Mouse (Mus musculus) right cerebral cortex, postnatal 36 days (tissue): Measurements from ENCODE around the gene Ctdnep1.
A peak's percentile ranks its signal among the peaks of the same experiment; 100 is the strongest.

Source experiments
- DNase-seq, 2 experiments: peaks; one replicate each; pipeline ENCODE4 v3.0.0; 2022; ENCODE audit warnings: low spot score in 2 of 2, mixed read lengths in 1 of 2

Ctdnep1 gene

DNA sequence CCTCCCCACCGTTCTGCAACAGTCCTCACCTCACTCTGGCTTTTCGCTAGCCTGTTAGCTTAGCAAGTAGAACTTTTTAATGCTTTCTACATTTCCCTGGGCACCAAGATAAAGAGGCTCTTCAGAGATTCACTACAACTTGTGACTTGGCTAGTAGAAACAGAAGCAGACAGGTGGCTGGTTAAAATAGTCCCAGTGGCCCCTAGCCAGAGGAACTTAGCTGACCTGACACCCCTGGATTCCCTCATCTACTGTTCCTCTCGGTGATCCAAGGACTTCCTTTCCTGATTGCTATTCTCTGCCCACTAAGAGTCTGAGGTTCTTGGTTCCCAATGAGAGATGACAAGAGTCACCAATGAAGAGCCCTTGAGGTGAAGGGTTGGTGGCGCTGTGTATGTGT lies 2.4 kb downstream of the Ctdnep1 start:
- no peak for DNase-seq

DNA sequence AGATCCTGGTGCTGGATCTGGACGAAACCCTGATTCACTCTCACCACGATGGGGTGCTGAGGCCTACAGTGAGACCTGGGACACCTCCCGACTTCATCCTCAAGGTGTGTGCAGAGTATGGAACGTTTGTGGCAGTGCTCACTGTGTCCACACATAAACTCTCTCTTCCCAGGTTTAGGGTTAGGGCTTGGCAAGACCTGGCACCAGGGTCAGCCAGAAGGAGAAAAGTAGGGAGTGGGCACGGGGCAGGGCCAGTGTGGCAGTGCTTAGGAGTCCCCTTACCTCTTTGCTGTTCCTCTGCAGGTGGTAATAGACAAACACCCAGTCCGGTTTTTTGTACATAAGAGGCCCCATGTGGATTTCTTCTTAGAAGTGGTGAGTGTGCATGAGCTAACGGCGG lies 3.5 kb downstream of the Ctdnep1 start:
- DNase-seq, result no peak

DNA sequence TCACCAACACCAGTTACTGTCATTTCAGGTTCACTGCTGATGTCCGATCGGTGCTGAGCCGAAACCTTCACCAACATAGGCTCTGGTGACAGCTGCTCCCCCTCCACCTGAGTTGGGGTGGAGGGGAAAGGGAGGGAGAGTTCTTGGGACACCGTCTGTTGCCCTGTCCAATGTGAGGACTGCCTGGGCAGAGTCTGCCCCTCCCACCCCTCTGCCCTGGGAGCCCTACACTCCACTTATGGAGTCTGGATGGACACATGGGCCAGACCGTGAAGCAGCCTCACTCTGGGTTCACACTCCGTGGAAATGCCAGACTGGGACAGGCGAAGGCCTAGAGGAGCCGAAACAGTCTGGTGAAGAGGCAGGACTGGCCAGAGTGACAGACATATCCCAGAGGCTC lies 9.0 kb downstream of the Ctdnep1 start:
- no peak for DNase-seq

DNA sequence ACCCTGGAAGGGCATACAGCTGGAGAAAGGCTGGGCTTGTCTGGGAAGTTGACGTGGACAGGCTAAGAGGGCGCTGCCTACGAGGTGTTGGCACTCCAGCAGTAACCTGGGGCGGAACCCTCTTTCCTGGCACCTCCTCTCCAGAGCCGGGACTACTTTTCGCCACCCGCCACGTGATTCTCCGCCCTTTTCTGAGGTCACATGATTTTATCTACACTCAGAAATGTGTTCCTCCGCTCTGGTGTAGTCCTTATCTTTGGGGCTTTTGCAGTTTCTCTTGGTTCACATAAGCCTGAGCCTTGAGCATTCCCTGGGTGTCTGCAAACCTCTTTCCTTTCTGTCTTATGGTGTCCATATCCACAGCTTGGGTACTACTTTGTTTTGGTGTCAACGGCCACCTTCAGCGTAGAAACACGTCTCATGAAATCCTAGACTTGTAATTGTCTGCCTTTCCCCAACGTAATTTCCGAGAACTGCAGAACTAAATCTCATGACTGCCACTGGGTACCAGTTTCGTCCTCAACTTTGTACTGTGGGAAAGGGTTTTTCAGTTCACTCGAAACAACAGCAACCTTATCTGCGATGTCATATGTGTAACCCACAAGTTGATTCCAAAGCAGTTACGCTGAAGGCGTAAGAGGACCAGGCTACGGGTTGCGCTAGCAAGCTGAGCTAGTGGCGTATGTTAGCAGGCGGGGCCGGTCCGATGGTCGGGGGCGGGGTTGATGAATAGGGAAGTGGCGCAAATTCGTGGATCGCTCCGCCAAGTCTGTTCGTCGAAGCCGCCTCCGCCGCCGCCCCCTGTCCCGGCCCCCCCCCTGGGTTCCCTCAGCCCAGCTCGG lies 10.1 kb downstream of the Ctdnep1 start, which contains the start of gene Gabarap:
Gene Gabarap, plus strand, starts transcription at position 294 of the 842 bp plus-strand sequence.
- peak; percentile 92 to 94 for DNase-seq

DNA sequence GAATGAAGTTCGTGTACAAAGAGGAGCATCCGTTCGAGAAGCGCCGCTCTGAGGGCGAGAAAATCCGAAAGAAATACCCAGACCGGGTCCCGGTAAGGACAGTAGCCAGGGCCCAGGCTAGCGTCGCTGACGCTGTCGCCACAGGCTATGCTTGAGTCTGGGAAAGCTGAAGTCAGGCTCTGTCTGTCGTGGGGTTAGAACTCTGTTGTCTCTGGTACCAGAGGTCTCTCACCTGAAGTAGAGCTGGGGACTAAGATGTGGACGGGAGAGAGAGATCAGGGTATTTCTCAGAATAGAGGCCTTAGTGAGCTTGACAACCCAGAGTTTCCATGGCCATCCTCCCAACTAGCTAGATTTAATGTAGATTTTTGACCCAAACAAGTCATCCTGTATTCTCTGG lies 10.8 kb downstream of the Ctdnep1 start:
- no peak for DNase-seq

DNA sequence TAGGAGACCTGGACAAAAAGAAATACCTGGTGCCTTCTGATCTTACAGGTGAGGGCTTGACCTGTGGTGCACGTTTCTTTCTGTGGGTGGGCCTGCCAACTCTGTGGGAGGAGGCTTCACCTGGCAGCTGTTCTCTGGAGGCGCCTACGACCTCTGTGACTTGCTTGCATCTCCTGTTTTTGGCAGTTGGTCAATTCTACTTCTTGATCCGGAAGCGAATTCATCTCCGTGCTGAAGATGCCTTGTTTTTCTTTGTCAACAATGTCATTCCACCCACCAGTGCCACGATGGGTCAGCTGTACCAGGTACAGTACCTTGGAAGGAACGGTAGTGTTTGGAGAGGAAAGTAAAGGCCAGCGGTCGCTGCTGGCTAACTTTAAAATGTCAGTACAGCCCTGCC lies 11.4 kb downstream of the Ctdnep1 start:
- no peak for DNase-seq

DNA sequence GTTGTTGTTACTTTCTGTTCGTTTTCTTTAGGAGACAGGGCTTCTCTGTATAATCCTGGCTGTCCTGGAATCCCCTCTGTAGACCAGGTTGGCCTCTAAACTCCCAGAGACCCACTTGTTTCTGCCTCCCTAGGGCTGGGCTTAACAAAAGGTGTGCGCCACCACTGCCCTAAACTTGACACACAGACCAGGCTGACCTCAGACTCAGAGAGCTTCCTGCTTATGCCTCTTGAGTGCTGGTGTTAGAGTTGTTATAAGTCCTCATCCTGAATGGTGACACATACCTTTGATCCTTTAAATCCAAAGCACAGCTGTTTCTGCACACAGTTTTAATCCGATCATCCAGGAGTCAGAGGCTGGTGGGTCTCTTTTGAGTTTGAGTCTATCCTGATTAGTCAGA lies 12.0 kb downstream of the Ctdnep1 start:
- no peak for DNase-seq

DNA sequence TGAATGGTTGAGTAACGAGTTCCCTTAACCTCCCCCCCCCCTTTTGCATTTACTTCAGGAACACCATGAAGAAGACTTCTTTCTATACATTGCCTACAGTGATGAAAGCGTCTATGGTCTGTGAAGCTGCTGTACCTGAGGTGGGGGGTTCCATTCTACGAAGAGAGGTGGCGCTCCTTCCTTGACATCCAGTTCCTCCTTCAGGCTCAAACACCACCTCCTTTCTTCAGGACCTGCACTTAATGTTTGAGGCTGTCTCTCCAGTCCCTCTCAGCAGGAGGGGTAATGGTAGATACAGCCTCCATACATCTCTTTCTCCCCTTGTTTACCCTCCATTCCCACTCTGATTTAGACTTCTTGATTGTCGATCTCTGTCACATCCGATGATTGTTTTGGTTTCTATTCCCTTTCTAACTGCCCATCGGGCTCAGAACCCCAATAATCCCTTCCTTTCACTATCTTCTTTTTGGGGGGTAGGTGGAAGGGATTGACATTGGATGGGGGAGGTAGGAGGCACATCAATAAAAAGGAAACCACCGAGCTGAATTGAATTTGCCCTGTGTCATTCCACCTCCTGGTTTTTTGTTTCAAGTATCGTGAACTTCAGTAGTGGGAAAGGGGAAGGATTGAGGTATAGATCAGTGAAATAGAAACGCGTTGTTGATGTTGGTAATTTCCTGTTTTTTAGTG lies 13.6 kb downstream of the Ctdnep1 start:
- no peak for DNase-seq

DNA sequence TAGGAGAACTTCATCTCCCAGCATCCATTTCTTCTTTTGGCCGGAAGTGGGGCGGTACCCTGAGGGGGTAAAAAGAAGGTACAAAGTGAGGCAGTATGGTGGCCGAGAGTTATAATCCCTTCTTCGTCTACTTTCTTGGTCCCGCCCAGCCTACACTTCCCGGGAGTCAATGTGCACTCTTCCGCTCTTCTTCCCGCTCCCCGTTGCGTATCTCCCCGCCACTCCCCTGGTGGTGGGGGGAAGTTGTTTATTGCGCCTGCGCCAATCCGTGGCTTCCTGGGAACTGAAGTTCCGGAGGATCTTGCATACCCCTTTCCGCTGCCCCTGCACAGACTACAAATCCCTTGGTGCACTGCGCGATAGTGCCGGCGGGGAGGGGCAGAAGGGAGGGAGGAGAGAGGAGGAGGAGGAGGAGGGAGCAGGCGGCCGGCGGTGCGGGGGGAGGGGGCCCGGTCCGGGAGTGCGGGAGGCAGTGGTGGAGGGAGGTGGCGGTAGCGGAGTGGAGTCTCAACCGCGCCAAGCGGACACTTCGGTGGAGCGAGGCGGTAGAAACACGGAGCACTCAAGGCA lies 14.5 kb downstream of the Ctdnep1 start, which contains the start of gene Phf23:
Gene Phf23, plus strand, starts transcription at position 387 of the 570 bp plus-strand sequence.
- peak; percentile 96 to 98 for DNase-seq

DNA sequence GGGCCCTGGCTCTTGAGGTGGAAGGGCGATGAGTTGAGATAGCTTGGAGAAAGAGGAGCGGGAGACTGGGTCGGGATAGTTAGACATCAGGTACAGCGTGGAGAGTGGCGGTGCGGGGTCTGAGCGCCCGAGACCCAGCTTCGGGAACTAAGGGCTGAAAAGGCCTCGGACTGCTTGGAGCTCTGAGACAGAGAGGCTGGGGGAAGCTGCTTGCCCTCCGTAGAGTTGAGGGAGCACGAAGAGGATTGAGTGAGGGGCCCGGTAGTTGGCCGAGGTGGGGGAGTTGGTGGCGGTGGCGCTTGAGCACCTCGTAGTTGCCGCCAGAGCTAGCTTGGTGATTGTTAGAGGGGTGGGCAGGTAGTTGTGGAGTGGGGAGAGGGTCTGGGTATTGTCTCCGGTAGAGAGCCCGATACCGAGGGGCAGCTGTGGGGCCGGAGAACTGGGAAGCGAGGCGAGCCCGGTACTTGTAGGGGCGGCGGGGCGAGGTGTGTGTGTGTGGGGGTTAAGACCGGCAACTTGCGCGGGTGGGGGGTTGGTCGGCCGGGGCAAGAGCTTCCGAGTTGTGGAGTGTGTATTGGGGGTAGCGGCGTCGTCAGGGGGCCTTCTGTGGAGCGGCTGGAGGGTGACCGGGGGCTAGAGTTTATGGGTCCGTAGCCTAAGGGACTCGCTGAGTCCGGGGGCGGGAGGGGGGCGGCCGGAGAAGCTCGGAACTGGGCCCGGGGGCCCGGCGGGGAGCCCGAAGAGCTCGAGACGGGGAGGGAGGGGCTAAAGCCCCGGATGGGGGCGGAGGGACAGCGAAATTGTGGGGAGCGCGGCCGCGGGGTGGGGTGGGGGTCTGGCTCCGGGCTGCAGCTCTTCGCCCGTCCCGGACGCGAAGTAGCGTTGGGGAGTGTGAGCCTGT lies 15.5 kb downstream of the Ctdnep1 start:
- DNase-seq, result no peak

DNA sequence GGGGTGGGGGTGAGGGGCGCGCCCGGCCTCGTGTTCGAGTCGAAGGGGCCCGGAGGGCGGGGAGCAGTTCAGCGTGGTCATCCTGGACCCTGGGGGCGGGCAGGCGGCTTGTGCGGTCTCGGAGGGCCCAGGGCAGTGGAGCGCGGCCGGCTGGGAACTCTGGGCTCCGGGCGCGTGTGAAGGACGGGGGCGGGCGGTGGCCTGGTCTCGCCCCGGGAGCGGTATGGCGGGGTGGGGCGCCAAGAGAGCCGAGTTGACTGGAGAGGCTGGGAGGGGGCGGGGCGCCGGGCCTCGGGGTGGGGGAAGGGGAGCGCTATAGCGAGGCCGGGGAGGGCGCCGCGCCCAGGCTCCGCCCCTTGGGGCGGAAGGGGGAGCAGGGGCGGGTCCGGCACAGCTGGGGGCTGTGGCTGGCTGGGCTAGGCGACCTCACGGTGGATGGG lies 16.1 kb downstream of the Ctdnep1 start:
- DNase-seq, result no peak

DNA sequence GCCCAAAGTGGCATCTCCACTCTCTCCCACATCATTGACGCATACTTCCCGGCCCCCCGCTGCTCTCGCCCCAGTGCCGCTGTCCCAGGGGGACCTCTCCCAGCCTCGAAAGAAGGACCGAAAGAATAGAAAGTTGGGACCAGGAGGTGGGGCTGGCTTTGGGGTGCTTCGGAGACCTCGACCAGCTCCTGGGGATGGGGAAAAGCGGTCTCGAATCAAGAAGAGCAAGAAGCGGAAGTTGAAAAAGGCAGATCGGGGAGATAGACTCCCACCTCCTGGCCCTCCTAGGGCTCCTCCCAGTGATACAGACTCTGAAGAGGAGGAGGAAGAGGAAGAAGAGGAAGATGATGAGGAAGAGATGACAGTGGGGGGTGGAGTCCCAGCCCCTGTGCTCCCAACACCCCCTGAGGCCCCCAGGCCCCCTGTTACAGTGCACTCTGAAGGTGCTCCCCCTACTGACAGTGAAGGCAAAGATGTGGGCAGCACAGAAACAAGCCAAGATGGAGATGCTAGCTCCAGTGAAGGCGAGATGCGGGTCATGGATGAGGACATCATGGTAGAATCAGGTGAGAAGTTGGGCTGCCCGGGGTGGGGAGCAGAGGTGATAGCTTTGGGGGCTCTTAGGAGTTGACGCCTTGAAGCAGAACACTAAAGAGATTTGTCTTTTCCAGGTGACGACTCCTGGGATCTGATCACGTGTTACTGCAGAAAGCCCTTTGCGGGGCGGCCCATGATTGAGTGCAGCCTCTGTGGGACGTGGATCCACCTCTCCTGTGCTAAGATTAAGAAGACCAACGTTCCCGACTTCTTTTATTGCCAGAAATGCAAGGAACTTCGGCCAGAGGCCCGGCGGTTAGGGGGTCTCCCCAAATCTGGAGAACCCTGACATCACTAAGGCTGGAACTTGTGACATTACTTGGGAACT lies 17.9 kb downstream of the Ctdnep1 start:
- DNase-seq, result no peak

DNA sequence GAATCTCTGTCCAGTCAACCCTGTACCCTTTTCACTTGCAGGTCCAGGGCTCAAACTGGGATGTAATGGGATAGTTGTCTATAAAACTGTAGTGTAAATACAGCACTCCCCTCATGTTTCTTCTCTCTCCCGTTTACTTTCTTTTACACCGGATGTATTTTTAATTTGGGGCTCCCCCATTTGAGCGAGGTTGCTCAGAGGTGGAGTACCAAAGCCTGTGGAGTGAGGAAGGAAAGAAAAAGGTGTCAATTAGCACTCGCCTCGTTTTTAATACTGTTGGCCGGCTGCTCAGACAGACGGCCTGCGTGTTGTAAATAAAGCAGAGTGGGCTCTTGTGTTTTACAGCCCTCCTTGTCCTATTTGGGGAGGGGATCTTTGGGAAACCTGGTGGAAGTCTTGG lies 18.7 kb downstream of the Ctdnep1 start:
- no peak for DNase-seq

DNA sequence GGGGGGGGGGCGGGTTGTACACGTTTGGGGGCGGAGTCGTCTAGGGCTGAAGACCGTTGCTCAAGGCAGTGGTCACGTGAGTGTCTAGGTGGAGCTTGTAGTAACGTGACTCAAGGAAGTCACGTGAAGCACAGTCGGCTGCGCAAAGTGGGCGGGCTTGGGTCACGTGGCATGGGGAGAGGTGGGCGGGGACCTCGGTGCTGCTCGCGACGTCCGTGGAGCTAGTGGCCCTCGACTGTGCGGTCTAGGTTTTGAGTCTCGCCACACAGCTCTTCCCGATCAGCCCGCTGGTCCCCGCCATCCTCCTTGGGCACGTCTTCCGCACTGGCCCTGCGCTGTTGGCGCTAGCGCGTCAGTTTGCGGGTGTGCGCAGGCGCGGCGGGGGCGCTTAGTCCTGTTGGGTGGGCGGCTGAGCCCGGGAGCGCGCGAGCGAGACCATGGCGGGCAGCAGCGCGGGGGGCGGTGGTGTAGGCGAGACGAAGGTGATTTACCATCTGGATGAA lies 19.5 kb downstream of the Ctdnep1 start, which contains the start of gene Dvl2:
Gene Dvl2, plus strand, starts transcription at position 200 of the 503 bp plus-strand sequence.
- peak; percentile 89 to 93 for DNase-seq

DNA sequence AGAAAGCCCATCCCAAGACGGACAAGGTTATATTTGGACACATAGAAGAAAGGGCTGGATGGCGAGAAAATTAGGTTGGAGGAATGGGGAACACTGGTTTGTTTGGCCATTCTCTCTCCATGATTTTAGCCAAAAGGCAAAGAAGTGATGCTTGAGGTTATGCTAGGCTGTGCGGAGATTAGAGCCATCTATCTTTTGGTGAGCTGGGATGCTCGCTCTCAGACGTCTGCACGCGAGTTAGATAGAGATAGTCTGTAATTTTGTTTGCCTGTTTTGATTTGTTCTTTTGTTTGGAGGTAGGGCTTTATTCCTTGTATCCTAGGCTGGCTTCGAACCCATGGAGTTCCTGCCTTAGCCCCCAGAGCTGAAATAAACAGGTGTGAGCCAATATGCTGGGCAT lies 20.2 kb downstream of the Ctdnep1 start:
- DNase-seq, result no peak

DNA sequence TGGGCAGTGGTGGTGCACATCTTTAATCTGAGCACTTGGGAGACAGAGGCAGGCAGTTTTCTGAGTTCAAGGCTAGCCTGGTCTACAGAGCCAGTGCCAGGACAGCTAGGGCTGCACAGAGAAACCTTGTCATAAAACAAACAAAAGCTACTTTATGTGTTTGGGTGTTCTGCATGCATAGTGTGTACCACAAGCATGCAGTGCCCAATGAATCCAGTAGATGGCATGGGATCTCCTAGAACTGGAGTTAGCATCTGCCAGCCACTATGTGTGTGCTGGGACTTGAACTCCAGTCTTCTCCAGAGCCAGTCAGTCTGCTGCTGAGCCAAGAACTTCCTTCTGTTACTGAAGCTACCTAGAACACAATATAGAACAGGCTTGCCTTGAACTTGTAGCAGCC lies 20.9 kb downstream of the Ctdnep1 start:
- DNase-seq, result no peak

DNA sequence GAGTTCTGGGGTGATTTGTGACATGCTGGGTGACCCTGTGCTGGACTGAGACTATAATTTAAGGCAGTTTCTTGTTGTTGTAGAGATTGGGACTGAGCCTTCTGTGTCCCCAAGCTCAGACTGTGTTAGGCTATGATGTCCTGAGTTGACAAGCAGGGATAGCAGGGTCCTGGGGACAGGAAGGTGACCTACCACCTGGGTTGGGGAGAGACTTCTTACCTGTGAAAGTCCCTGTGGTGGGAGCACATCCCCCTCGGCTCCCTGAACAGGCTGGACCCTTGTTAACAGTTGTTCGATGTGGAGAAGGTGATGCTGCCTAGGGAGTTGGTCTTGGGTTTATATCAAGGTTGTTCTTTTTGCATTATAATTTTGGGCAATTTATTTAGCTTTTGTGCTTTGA lies 21.5 kb downstream of the Ctdnep1 start:
- no peak for DNase-seq

DNA sequence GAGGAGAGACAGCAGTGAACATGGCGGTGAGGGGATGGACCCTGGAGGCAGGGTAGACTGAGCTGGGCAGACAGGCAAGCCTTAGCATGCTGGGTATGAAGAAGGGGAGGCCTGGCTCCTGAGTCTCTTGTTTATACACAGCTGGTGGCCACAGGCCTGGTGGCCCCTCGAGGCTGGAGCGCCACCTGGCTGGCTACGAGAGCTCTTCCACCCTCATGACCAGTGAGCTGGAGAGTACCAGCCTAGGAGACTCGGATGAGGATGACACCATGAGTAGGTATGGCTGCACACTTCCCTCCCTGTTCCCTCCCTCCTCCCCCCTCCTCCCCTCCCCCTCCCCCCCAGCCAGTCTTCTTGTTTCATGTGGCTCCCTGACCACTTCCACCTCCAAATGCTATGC lies 24.6 kb downstream of the Ctdnep1 start:
- no peak for DNase-seq

DNA sequence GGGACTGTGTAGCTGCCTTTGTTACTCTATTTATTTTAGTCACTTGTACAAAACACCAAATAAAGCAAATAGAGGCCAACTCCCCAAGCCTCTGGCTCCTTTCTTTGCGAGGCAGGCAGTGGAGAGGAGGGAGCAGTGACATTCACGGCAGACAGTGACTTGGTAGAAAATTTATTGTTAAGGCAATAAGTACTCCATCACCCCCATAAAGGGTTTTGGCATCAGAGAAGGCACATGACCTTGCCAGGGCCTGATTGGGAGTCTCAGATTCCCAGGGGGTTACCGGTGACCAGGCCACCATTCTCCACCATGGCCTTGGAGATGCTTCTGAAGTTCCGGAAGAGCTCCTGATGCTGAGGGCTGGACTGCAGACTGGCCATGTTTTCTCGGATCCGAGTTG lies 29.1 kb downstream of the Ctdnep1 start:
- DNase-seq, result no peak

DNA sequence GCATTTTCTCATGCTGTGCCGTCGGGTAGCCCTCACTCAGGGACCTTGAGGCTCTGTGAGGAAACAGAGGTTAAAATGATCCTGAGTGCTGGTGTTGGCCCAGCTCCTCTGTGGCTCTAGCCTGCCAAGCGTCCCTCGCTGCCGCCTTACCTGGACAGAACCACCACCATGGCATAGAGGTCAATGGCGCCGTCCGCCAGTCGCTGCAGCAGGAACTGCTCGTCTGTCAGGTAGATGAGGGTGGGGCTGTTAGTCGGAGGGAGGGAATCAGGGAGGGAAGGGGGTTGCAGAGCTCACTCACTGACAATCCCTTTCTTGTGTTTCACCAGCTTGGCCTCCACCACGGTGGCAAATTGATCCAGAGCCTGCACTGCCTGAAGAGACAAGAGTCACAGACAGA lies 29.6 kb downstream of the Ctdnep1 start:
- DNase-seq, result no peak
